Mouse (Mus musculus) bone marrow macrophage, adult 2 months (primary cell): ENCODE data around the gene Tomt.

Source experiments
- CTCF ChIP-seq: IDR thresholded peaks from 2 replicates; pipeline ENCODE4 v1.5.1; 2012; ENCODE audit warnings: low read depth, mild to moderate bottlenecking, low read length, moderate library complexity
- POLR2A ChIP-seq: IDR thresholded peaks from 2 replicates; pipeline ENCODE4 v1.6.1; 2012; ENCODE audit warnings: mild to moderate bottlenecking, low read depth, low read length, borderline replicate concordance

DNA sequence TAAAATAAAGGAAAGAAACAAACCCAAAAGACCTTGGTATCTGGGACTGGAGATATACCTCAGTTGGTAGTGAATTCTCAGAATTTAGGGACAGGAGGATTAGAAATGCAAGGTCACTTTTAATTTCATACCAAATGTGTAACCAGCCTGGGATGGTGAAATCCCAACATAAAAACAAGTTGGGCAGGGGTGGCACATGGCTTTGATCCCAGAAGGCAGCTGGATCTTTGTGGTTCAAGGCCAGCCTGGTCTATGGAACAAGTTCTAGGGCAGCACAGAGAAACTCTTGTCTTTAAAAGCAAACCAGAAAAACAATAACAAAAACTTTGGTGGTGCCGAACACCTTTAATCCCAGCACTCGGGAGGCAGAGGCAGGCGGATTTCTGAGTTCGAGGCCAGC is 38.7 kb downstream of the Tomt start:
- no peak for TF ChIP-seq CTCF
- no peak for TF ChIP-seq POLR2A
